Mouse (Mus musculus): ENCODE measurements around the gene Supt5. TPM values are rescaled to one million over a fixed set of nuclear protein-coding genes. Genes with fewer than 3 reads are reported as not detected.

Supt5 gene
- polyA plus RNA-seq, 1 experiment: 104 TPM

DNA sequence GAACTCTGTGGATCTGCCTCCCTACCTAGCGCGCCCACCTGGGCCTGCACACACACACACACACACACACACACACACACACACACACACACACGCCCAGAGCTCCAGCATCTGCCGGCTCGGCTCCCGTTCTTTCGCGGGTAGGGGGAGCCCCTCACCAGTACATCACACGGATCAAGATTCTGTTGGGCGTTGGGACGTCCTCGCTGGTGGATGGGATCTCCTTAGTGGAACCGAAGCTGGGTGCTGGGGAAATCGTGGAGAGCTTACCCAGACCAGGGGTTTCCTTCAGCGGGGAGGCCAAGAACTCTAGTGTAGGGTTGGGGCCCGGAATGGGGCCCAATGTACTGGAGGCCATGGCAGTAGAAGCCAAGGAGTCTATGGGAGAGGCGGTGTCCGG lies 48.4 kb downstream of the Supt5 start:
- Histone ChIP-seq H3K4me3 (ENCODE audit: insufficient read depth, low read length) (no peak overlapping the region), H3K27ac (ENCODE audit: insufficient read depth, low read length) (no peak overlapping the region), H3K4me1 (ENCODE audit: control insufficient read depth, insufficient read depth, low read length) (no peaks in the 10 kb centered on the region)
- TF ChIP-seq POLR2A (IDR thresholded peaks at IDR 0.05; ENCODE audit: low read depth, low read length) (no peak), CTCF (IDR thresholded peaks at IDR 0.05; ENCODE audit: borderline replicate concordance, insufficient read depth, low read length) (no peak)

DNA sequence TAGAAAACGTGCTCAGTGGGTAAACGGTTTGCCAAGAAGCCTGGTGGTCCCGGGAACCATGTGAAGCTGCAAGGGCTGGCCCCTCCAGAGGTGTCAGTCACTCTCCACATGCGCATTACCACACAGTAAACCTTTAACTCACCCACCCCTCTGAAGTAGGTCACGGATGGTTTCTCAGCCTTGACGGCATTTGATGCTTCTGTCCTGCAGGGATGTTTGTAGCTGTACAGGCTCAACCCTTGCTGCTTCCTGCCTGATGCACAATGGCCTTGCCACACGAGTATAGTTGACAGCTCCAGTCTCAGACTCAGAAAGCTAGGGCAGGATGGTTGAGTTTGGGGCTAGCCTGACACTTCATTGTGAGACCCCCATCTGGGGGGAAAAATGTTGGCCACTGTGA lies 57.9 kb downstream of the Supt5 start:
- H3K27ac ChIP-seq (ENCODE audit: insufficient read depth, low read length): no peak overlapping the region
- H3K4me1 ChIP-seq (ENCODE audit: control insufficient read depth, insufficient read depth, low read length): no peaks in the 10 kb centered on the region
- H3K4me3 ChIP-seq (ENCODE audit: insufficient read depth, low read length): no peak overlapping the region
- TF ChIP-seq POLR2A (IDR thresholded peaks at IDR 0.05; ENCODE audit: low read depth, low read length) (no peak), CTCF (IDR thresholded peaks at IDR 0.05; ENCODE audit: borderline replicate concordance, insufficient read depth, low read length) (no peak)

DNA sequence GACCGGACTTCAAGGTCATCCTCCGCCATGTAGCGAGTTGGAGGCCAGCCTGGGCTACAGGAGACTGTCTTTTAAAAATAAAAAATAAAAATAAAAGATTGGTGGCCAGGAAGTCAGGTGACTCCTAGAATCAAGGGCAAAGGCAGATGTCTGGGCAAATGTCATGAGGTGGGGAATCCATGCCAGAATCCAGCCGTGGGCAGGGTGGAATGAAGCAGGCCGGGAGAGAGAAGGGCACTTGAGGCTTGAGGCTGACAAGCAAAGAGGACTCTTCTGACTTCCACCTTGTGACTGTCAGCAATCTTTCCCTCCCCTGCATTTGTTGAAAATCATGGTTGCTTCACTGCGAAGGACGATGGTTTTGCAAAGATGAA lies 60.3 kb downstream of the Supt5 start:
- Histone ChIP-seq H3K27ac (ENCODE audit: insufficient read depth, low read length) (no peak overlapping the region), H3K4me3 (ENCODE audit: insufficient read depth, low read length) (peak overlapping the region; percentile 53)

DNA sequence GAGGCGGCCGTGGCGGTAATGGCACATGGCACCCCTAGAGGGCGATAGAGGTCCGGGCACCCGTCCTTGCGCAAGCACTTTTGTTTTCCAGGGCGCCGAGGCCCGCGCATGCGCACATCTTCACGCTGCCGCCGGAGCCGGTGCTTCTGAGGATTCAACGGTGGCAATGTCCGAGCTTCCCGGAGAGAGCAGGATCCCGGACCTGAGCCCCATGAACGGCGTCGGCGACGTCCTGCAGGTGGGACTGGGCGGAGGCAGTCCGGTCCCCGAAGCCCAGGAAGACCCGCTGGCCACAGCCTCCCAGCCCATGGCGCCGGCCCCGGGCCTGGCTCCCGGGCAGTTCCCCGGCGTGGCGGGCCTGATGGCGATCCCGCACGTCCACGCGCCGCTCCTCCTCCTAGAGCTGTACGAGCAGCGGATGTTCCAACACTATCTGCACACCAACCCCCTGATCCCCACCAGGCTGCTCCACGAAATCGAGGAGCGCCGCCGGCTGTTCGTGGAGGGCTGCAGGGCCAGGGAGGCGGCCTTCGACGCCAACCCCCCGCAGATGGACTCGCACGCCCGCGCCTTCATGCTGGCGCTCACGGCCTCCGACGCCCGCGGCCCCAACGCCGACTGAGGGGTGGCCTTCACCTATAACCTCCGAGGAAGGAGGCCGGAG lies 60.8 kb downstream of the Supt5 start, which contains the start of gene Eid2b:
Eid2b (plus strand) TSS at position 125 of the 664 bp plus-strand sequence.
- no peaks in the 10 kb centered on the region for H3K4me1 ChIP-seq (ENCODE audit: control insufficient read depth, insufficient read depth, low read length)
- H3K4me3 ChIP-seq (ENCODE audit: insufficient read depth, low read length): peak within 1 kb of the TSS; percentile 53
- H3K27ac ChIP-seq (ENCODE audit: insufficient read depth, low read length): no peak within 1 kb of the TSS
- TF ChIP-seq CTCF (IDR thresholded peaks at IDR 0.05; ENCODE audit: borderline replicate concordance, insufficient read depth, low read length): peak; percentile 77
- TF ChIP-seq POLR2A (IDR thresholded peaks at IDR 0.05; ENCODE audit: low read depth, low read length): peak; percentile 79

More for the DNA sequence above, 60.3 kb downstream of the Supt5 start:
- H3K4me1 ChIP-seq (ENCODE audit: control insufficient read depth, insufficient read depth, low read length): no peaks in the 10 kb centered on the region
- TF ChIP-seq POLR2A (IDR thresholded peaks at IDR 0.05; ENCODE audit: low read depth, low read length): 0 out of 2 replicates have a peak, but pooled peaks have one; percentile 2
- TF ChIP-seq CTCF (IDR thresholded peaks at IDR 0.05; ENCODE audit: borderline replicate concordance, insufficient read depth, low read length): no peak

DNA sequence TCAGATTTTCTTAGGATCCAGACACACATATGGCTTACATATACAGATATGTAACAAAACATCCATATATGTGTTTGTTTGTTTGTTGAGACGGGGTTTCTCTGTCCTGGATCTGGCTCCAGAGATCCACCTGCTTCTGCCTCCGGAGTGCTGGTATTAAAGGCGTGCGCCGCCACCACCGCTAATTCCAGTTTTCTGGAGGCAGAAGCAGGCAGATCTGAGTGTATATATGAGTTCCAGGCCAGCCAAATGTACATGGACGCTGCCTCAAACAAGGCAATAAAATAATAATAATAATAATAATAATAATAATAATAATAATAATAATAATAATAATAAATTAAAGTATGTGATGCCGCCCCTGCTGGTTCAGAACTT lies 61.3 kb downstream of the Supt5 start:
- TF ChIP-seq CTCF (IDR thresholded peaks at IDR 0.05; ENCODE audit: borderline replicate concordance, insufficient read depth, low read length) (no peak), POLR2A (IDR thresholded peaks at IDR 0.05; ENCODE audit: low read depth, low read length) (no peak)
- Histone ChIP-seq H3K4me1 (ENCODE audit: control insufficient read depth, insufficient read depth, low read length) (no peaks in the 10 kb centered on the region), H3K27ac (ENCODE audit: insufficient read depth, low read length) (no peak overlapping the region), H3K4me3 (ENCODE audit: insufficient read depth, low read length) (no peak overlapping the region)

DNA sequence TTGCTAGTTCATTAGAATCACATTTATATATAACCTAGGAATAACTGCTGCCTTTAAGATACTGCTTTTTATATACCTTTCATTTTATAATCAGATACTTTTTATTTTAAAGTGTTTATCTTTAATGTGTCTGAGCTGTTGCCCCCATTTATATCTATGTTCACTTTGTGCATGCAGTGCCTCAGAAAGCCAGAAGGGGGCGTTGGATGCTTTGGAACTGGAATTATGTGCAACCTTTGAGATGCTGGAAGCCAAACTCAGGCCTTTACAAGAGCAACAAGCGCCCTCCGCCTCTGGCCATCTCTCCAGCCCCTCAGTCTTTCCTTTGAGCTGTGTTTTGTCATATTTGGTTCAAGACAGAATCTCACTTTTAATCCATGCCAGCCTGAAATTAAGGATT lies 66.8 kb downstream of the Supt5 start:
- TF ChIP-seq POLR2A (IDR thresholded peaks at IDR 0.05; ENCODE audit: low read depth, low read length) (no peak), CTCF (IDR thresholded peaks at IDR 0.05; ENCODE audit: borderline replicate concordance, insufficient read depth, low read length) (no peak)
- peaks cover 2% of the 10 kb centered on the region; the same call in 1 of the 2 replicates for H3K4me1 ChIP-seq (ENCODE audit: control insufficient read depth, insufficient read depth, low read length)
- no peak overlapping the region for H3K27ac ChIP-seq (ENCODE audit: insufficient read depth, low read length)
- H3K4me3 ChIP-seq (ENCODE audit: insufficient read depth, low read length): no peak overlapping the region

DNA sequence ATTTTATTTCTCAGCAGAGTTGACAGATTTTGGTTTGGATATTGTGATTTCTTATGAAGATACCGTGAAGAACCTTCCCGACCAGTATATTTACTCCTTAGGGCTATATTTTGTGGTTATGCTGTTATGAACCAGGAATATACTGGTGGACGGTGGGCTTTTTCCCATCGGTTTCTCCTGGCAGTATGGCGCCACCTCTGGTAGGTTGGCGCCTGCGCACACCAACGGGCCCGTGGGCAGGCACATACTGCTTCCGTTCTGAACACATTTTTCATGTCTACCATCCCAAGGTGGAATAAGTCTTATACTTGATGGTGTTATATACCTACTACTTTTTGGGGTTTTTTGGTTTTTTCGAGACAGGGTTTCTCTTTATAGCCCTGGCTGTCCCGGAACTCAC lies 69.2 kb downstream of the Supt5 start:
- TF ChIP-seq CTCF (IDR thresholded peaks at IDR 0.05; ENCODE audit: borderline replicate concordance, insufficient read depth, low read length) (0 out of 2 replicates have a peak, but pooled peaks have one; percentile 11), POLR2A (IDR thresholded peaks at IDR 0.05; ENCODE audit: low read depth, low read length) (no peak)
- H3K4me3 ChIP-seq (ENCODE audit: insufficient read depth, low read length): no peak overlapping the region
- H3K27ac ChIP-seq (ENCODE audit: insufficient read depth, low read length): no peak overlapping the region

DNA sequence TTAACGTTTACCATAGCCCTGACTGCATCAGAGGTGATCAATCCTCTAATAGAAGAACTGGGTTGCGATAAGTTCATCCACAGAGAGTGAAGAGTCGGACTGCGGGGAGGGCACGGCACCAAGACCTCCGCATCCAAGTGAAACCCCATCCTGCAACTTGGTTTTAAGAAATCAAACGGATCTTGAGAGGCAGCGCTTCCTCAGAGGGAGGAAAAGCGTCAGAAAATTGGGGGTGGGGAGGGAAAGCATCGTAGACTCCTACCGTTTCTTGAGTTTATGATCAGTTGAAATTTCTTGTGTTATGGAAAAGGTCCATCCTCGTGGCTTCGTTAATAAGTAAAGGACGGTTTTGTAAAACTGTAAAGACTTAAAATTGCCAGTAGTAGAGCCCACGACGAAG lies 70.0 kb downstream of the Supt5 start:
- Histone ChIP-seq H3K4me1 (ENCODE audit: control insufficient read depth, insufficient read depth, low read length) (peaks cover 2% of the 10 kb centered on the region; the same call in 1 of the 2 replicates), H3K27ac (ENCODE audit: insufficient read depth, low read length) (peak overlapping the region; percentile 2; the same call in 1 of the 2 replicates), H3K4me3 (ENCODE audit: insufficient read depth, low read length) (peak overlapping the region; percentile 70)
- TF ChIP-seq CTCF (IDR thresholded peaks at IDR 0.05; ENCODE audit: borderline replicate concordance, insufficient read depth, low read length): no peak
- TF ChIP-seq POLR2A (IDR thresholded peaks at IDR 0.05; ENCODE audit: low read depth, low read length): 0 out of 2 replicates have a peak, but pooled peaks have one; percentile 15

More for the DNA sequence above, 69.2 kb downstream of the Supt5 start:
- H3K4me1 ChIP-seq (ENCODE audit: control insufficient read depth, insufficient read depth, low read length): peaks cover 2% of the 10 kb centered on the region; the same call in 1 of the 2 replicates

DNA sequence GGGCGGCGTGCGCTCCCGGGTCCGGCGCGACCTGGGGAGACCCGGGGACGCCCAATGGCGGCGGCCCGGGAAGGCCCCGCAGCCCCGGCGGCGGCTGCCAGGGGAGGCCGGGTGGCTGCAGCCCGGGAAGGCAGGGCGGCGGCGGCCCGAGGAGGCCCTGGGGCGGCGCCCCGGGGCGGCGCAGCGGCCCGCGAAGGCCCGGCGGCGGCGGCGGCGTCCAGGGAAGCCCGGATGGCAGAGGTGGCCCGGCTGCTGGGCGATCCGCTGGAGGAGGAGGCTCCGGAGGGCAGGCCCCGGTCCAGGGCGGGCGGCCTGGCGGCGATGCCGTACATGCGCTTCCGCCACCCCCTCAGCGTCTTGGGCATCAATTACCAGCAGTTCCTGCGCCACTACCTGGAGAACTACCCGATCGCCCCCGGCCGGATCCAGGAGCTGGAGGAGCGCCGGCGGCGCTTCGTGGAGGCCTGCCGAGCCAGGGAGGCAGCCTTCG lies 70.5 kb downstream of the Supt5 start:
- Histone ChIP-seq H3K4me3 (ENCODE audit: insufficient read depth, low read length) (peak overlapping the region; percentile 70), H3K4me1 (ENCODE audit: control insufficient read depth, insufficient read depth, low read length) (peaks cover 2% of the 10 kb centered on the region; the same call in 1 of the 2 replicates), H3K27ac (ENCODE audit: insufficient read depth, low read length) (peak overlapping the region; percentile 2; the same call in 1 of the 2 replicates)
- TF ChIP-seq CTCF (IDR thresholded peaks at IDR 0.05; ENCODE audit: borderline replicate concordance, insufficient read depth, low read length): no peak
- no peak for TF ChIP-seq POLR2A (IDR thresholded peaks at IDR 0.05; ENCODE audit: low read depth, low read length)

Data from embryonic fibroblast, embryonic 13.5 days (primary cell).